Mouse (Mus musculus) embryonic facial prominence, embryonic 10.5 days (tissue): Measurements from ENCODE around the gene Corin. TPM values are rescaled to one million over a fixed set of nuclear protein-coding genes. Genes with fewer than 3 reads are reported as not detected.

Source experiments
- DNase-seq: peaks from one replicate; pipeline ENCODE4 v3.0.0-alpha.2; 2017; ENCODE audit warnings: low spot score
- H3K27ac ChIP-seq: fragments of 300-500 bp; sonication (generic); replicated peaks from 2 replicates; pipeline ENCODE4 v1.5.1; 2016; ENCODE audit warnings: mild to moderate bottlenecking
- H3K27me3 ChIP-seq: fragments of 300-500 bp; sonication (generic); replicated peaks from 2 replicates; pipeline ENCODE4 v1.6.1; 2016; ENCODE audit warnings: low read depth, mild to moderate bottlenecking; ENCODE audit not compliant: poor library complexity, severe bottlenecking
- H3K36me3 ChIP-seq: fragments of 300-500 bp; sonication (generic); replicated peaks from 2 replicates; pipeline ENCODE4 v1.6.1; 2016; ENCODE audit warnings: mild to moderate bottlenecking, moderate library complexity
- H3K4me1 ChIP-seq: fragments of 300-500 bp; sonication (generic); 2 replicates; pipeline ENCODE4 v1.6.1; 2016
- H3K4me3 ChIP-seq: fragments of 300-500 bp; sonication (generic); 2 replicates; pipeline ENCODE4 v1.5.1; 2016; ENCODE audit warnings: mild to moderate bottlenecking, moderate library complexity
- H3K9me3 ChIP-seq: fragments of 300-500 bp; sonication (generic); 2 replicates; pipeline ENCODE4 v1.6.1; 2016; ENCODE audit warnings: mild to moderate bottlenecking
- WGBS: fragments of 180-500 bp; shearing (Covaris S2); methylation state at CpG from one replicate; pipeline ENCODE4 v1.1.7; 2016; 5-methylcytosine and 5-hydroxymethylcytosine counted together
- polyA plus RNA-seq: library from polyadenylated mRNA; unstranded; fragments of >200 nt; fragmentation: Nextera tagmentation; extraction: Ambion mirVana; gene quantifications from 2 replicates; pipeline ENCODE4 v1.2.1, GENCODE M21; 2016

Corin gene
- polyA plus RNA-seq, 1 experiment from 2014 or later = 1.4 TPM

- no peak for DNase-seq
- Histone ChIP-seq H3K27me3 (no peaks in the 10 kb centered on the region), H3K4me3 (no peak overlapping the region), H3K9me3 (no peaks in the 10 kb centered on the region), H3K36me3 (no peaks in the 10 kb centered on the region), H3K27ac (no peak overlapping the region), H3K4me1 (peaks cover 7% of the 10 kb centered on the region; the same call in 1 of the 2 replicates)
- 79% methylated on average over 12 of the region's 12 CpGs for WGBS
Measured at GRCm38 (mm10) chr5:72472317-72473009, 31.8 kb downstream of the Corin start.

GRCm38 (mm10) chr5:72471746-72472145, 32.5 kb downstream of the Corin start:
- DNase-seq = no peak
- no peak overlapping the region for H3K27ac ChIP-seq
- no peak overlapping the region for H3K4me3 ChIP-seq
- 87% methylated on average over 7 of the region's 7 CpGs for WGBS
- no peaks in the 10 kb centered on the region for H3K27me3 ChIP-seq
- H3K9me3 ChIP-seq = no peaks in the 10 kb centered on the region
- H3K4me1 ChIP-seq = peaks cover 7% of the 10 kb centered on the region; the same call in 1 of the 2 replicates
- H3K36me3 ChIP-seq = no peaks in the 10 kb centered on the region

DNA sequence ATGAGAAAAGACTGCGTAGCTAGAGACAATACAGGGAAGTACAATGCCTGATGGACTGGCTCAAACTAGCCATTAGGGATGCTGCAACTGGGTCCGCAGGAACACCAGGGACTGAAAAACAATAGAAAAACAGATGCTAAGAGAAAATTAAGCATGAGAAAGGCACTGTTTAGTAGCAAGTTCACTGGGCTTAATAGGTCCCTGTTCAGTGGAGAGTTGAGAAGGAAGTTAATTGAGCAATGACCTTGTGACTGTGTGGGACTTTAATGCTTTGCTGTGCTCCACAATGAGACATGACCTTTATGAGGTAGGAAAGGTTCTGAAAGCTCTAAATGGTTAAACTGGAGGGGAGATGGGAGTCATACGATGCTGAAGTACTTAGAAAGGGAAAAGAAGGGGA, 39.3 kb downstream of the Corin start:
- Histone ChIP-seq H3K4me3 (no peak overlapping the region), H3K4me1 (no peaks in the 10 kb centered on the region), H3K27ac (no peak overlapping the region), H3K9me3 (no peaks in the 10 kb centered on the region), H3K36me3 (no peaks in the 10 kb centered on the region), H3K27me3 (no peaks in the 10 kb centered on the region)
- WGBS = 79% methylated on average over 3 of the region's 3 CpGs
- DNase-seq = no peak

DNA sequence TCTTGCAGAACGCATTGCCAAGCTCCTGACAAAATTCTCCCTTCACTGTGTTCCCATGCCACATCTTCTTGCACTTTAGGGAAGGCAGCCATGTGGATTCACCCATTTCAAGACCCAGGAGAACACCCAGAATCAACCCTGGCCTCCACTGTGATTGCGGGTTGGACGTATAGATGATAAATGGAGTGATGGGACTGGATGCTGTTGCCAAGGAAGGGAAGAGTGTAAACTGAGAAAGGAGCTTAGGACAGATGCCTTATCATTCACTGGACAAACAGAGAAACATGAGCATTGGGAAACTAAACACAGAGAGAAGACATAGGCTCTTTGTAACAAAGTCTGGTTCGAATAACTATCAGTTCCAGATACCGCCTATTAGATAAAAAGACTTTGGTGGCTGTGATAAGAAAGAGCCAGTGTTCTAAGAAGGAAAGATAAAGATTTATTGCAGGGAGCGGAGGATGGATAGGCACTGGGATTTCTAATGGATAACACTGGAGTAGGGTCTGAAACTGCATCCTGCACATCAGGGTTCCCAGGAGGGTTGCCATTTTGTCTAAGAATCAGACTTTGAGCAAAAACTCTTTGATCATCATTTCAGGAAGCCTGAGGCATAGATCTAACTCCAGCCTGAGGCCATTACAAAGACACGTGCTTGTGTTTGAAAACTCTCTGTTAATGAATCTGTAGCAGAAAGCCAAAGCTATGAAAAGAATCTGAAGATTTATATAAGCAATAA, 44.7 kb downstream of the Corin start:
- WGBS = 80% methylated on average over 7 of the region's 7 CpGs
- no peaks in the 10 kb centered on the region for H3K36me3 ChIP-seq

GRCm38 (mm10) chr5:72453690-72454089, 50.6 kb downstream of the Corin start:
- H3K27ac ChIP-seq = no peak overlapping the region
- no peaks in the 10 kb centered on the region for H3K36me3 ChIP-seq
- DNase-seq = no peak
- WGBS = 71% methylated on average over 2 of the region's 2 CpGs
- no peaks in the 10 kb centered on the region for H3K9me3 ChIP-seq
- peaks cover 9% of the 10 kb centered on the region; the same call in 1 of the 2 replicates for H3K4me1 ChIP-seq
- no peak overlapping the region for H3K4me3 ChIP-seq
- no peaks in the 10 kb centered on the region for H3K27me3 ChIP-seq

More for the DNA sequence above, 44.7 kb downstream of the Corin start:
- no peak overlapping the region for H3K27ac ChIP-seq
- H3K27me3 ChIP-seq = no peaks in the 10 kb centered on the region
- H3K4me1 ChIP-seq = no peaks in the 10 kb centered on the region
- DNase-seq = no peak
- H3K9me3 ChIP-seq = no peaks in the 10 kb centered on the region
- H3K4me3 ChIP-seq = no peak overlapping the region

DNA sequence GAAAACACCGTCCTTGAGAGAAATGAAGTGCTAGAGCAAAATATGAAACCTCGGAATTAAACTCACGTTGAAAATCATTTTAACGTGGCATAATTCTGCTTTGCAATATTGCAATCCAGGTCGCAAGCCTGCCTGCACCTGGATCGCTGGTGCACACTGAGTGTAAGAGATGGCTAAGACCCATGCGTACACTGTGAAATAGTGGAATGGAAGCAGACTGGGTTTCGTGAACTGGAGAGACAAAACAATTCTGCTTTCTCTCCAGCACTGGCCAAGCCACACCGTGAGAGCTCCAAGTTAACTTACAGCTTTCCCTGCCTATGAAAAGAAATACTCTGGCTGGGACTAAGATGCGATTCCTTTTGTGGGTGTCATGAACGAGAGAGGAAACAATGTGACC, 51.1 kb downstream of the Corin start:
- H3K9me3 ChIP-seq = no peaks in the 10 kb centered on the region
- 82% methylated on average over 11 of the region's 11 CpGs for WGBS
- no peak overlapping the region for H3K27ac ChIP-seq
- no peak for DNase-seq
- no peak overlapping the region for H3K4me3 ChIP-seq
- H3K36me3 ChIP-seq = no peaks in the 10 kb centered on the region
- H3K4me1 ChIP-seq = peaks cover 9% of the 10 kb centered on the region; the same call in 1 of the 2 replicates
- H3K27me3 ChIP-seq = no peaks in the 10 kb centered on the region

GRCm38 (mm10) chr5:72452750-72453149, 51.5 kb downstream of the Corin start:
- Histone ChIP-seq H3K27me3 (no peaks in the 10 kb centered on the region), H3K36me3 (no peaks in the 10 kb centered on the region), H3K9me3 (no peaks in the 10 kb centered on the region), H3K27ac (no peak overlapping the region), H3K4me3 (no peak overlapping the region), H3K4me1 (peaks cover 9% of the 10 kb centered on the region; the same call in 1 of the 2 replicates)
- no peak for DNase-seq
- 63% methylated on average over 4 of the region's 4 CpGs for WGBS

DNA sequence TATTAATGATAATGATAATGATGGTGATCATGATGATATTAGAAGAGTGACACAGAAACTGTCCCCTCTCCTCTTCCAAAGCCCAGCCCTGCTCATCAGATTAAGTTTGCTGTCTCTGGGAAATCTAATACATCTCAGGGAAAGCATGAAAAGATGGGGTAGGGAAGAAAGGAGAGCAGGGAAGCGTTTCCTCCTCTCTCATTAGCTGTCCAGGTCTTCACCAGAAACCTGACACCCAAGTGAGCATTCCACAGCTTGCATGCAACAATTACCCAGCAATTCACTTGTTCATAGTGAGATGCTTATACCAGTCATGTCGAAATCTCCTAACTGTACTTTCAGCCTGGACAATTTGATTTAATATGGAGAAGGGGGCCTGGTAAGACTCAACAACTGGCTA, 55.4 kb downstream of the Corin start:
- H3K9me3 ChIP-seq = no peaks in the 10 kb centered on the region
- H3K27ac ChIP-seq = no peak overlapping the region
- no peak overlapping the region for H3K4me3 ChIP-seq
- DNase-seq = no peak
- WGBS = 48% methylated on average over 2 of the region's 2 CpGs
- no peaks in the 10 kb centered on the region for H3K36me3 ChIP-seq
- H3K4me1 ChIP-seq = peaks cover 9% of the 10 kb centered on the region; the same call in 1 of the 2 replicates
- no peaks in the 10 kb centered on the region for H3K27me3 ChIP-seq

- WGBS = 94% methylated on average over 11 of the region's 11 CpGs
Measured at GRCm38 (mm10) chr5:72446104-72446503, 58.2 kb downstream of the Corin start.

DNA sequence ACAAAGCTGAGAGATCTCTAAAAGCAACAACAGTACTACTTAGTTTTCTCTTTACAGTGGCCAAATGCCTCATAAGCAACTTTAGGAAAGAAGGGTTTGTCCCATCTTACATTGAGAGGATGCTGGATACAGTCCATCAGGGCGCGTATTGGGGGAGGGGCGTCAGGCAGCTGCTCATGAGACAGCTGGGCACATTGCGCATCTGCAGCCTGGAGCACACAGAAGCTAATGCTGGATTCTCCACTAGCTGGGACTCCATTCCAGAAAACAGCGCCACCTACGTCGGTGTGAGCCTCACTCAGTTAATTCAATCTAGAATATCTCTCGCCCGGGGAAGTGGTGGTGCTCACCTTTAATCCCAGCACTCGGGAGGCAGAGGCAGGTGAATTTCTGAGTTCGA, 60.3 kb downstream of the Corin start:
- H3K27me3 ChIP-seq = no peaks in the 10 kb centered on the region
- H3K9me3 ChIP-seq = no peaks in the 10 kb centered on the region
- 76% methylated on average over 11 of the region's 11 CpGs for WGBS
- H3K4me3 ChIP-seq = no peak overlapping the region
- no peak for DNase-seq
- H3K4me1 ChIP-seq = peaks cover 7% of the 10 kb centered on the region; the same call in 1 of the 2 replicates
- H3K36me3 ChIP-seq = no peaks in the 10 kb centered on the region
- H3K27ac ChIP-seq = no peak overlapping the region

More at GRCm38 (mm10) chr5:72446104-72446503, 58.2 kb downstream of the Corin start:
- Histone ChIP-seq H3K27me3 (no peaks in the 10 kb centered on the region), H3K4me3 (no peak overlapping the region), H3K9me3 (no peaks in the 10 kb centered on the region), H3K36me3 (no peaks in the 10 kb centered on the region), H3K4me1 (peaks cover 9% of the 10 kb centered on the region; the same call in 1 of the 2 replicates), H3K27ac (no peak overlapping the region)
- DNase-seq = no peak

GRCm38 (mm10) chr5:72443007-72443406, 61.3 kb downstream of the Corin start:
- no peak overlapping the region for H3K27ac ChIP-seq
- peaks cover 5% of the 10 kb centered on the region; the same call in 1 of the 2 replicates for H3K4me1 ChIP-seq
- no peaks in the 10 kb centered on the region for H3K9me3 ChIP-seq
- no peak overlapping the region for H3K4me3 ChIP-seq
- no peaks in the 10 kb centered on the region for H3K27me3 ChIP-seq
- no peak for DNase-seq
- no peaks in the 10 kb centered on the region for H3K36me3 ChIP-seq
- WGBS = 83% methylated on average over 4 of the region's 4 CpGs

- no peaks in the 10 kb centered on the region for H3K36me3 ChIP-seq
- peaks cover 5% of the 10 kb centered on the region; the same call in 1 of the 2 replicates for H3K4me1 ChIP-seq
- 63% methylated on average over 10 of the region's 10 CpGs for WGBS
- H3K9me3 ChIP-seq = no peaks in the 10 kb centered on the region
- no peak overlapping the region for H3K4me3 ChIP-seq
- H3K27me3 ChIP-seq = no peaks in the 10 kb centered on the region
- H3K27ac ChIP-seq = no peak overlapping the region
- no peak for DNase-seq
Measured at GRCm38 (mm10) chr5:72441181-72441580, 63.1 kb downstream of the Corin start.

GRCm38 (mm10) chr5:72435085-72435484, 69.2 kb downstream of the Corin start:
- no peaks in the 10 kb centered on the region for H3K9me3 ChIP-seq
- WGBS = 92% methylated on average over 11 of the region's 11 CpGs
- H3K4me3 ChIP-seq = no peak overlapping the region
- no peaks in the 10 kb centered on the region for H3K36me3 ChIP-seq
- H3K27ac ChIP-seq = no peak overlapping the region
- no peak for DNase-seq
- H3K27me3 ChIP-seq = no peaks in the 10 kb centered on the region
- no peaks in the 10 kb centered on the region for H3K4me1 ChIP-seq
